20 mouse cellular contexts compared by ENCODE assay signal in the genomic region with DNA sequence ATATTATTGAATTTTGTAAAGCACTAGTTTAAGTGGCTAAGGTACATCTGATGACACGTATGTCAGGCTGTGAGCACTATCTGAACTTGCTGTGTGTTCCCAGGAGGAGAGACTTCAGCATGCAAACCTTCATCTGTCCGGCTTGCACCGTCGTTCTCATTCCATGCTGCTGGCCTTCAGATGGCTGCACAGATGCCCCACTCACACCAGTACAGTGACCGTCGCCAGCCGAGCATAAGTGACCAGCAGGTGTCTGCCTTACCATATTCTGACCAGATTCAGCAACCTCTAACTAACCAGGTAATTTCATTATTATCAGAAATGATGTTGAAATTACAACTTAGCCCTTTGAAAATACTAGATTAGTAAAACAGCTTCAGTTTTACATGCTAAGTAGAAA.
DNase-seq lines count a peak whose midpoint lies in the region; TF ChIP-seq lines count a peak whose summit lies in the region.
"Had no signal": no experiment of that assay in that cellular context is flagged by ENCODE, and none has a peak within 500 bp of the region (broad histone marks: within the 10 kb centered on the region; RNA-seq: fewer than 3 reads in every experiment).

No protein-coding gene starts in this region.

- H3K27ac ChIP-seq in left cerebral cortex, adult 2 months, result no peak overlapping the region
- H3K27ac ChIP-seq in heart, adult 2 months, result no peak overlapping the region
- H3K27ac ChIP-seq: embryonic facial prominence, embryonic 10.5 days; forebrain, embryonic 10.5 days; heart, embryonic 10.5 days; hindbrain, embryonic 13.5 days; hindbrain, postnatal 0 days had no signal

- no peak for TF ChIP-seq EP300 in heart, adult 2 months (IDR thresholded peaks at IDR 0.05; ENCODE audit: insufficient read depth, low read depth, low read length)

- peak; percentile 82 for DNase-seq in brain, adult 2 months (ENCODE audit: low read depth, low spot score)
- peak; percentile 65 for DNase-seq in cerebellum, adult 11-12 months
- DNase-seq in cerebellum, adult 9-10 months, result peak; percentile 70
- peak; percentile 68 to 81 for DNase-seq in cerebellum, postnatal 25 days
- DNase-seq in yolk sac, embryonic 10.5 days (ENCODE audit: low spot score), result no peak
- DNase-seq in left cerebral cortex, adult 2 months (ENCODE audit: extremely low spot score in 1 of 2, low spot score in 2 of 2), result no peak
- no peak for DNase-seq in heart, adult 2 months
- DNase-seq: adrenal gland, postnatal 14 days; gastrocnemius, postnatal 36 days; heart, adult 11 months; heart, postnatal 10 days; kidney, adult 11 months had no signal

- peaks cover 10% of the 10 kb centered on the region for H3K79me2 ChIP-seq in heart, adult 2 months (replicated peaks; ENCODE audit: control insufficient read depth, insufficient read depth, low read length)

- peaks cover 4% of the 10 kb centered on the region for H3K36me3 ChIP-seq in heart, adult 2 months (ENCODE audit: control insufficient read depth, insufficient read depth, low read length)

- no peak overlapping the region for H3K9ac ChIP-seq in heart, adult 2 months (ENCODE audit: low read depth, low read length)
- H3K9ac ChIP-seq: hindbrain, embryonic 13.5 days had no signal

- H3K27me3 ChIP-seq in heart, adult 2 months (ENCODE audit: control insufficient read depth, insufficient read depth, low read length), result no peaks in the 10 kb centered on the region
- H3K27me3 ChIP-seq: CH12.LX; hindbrain, embryonic 13.5 days; Patski had no signal

- WGBS in heart, adult 2 months, result 80% methylated on average over 7 of the region's 7 CpGs

- TF ChIP-seq POLR2A in heart, adult 2 months (IDR thresholded peaks at IDR 0.05; ENCODE audit: insufficient read depth, low read depth, low read length), result no peak

- H3K4me1 ChIP-seq in heart, adult 2 months (ENCODE audit: control insufficient read depth, insufficient read depth, low read length), result peaks cover 9% of the 10 kb centered on the region

- intact Hi-C loops in left cerebral cortex, adult 2 months (cut with DNase I), result no loop called here
- intact Hi-C loops in heart, adult 2 months (cut with DNase I), result no loop called here

- TF ChIP-seq CTCF in left cerebral cortex, adult 2 months (IDR thresholded peaks at IDR 0.05), result no peak
- no peak for TF ChIP-seq CTCF in heart, adult 2 months (IDR thresholded peaks at IDR 0.05)

- no peak overlapping the region for H3K4me3 ChIP-seq in left cerebral cortex, adult 2 months
- no peak overlapping the region for H3K4me3 ChIP-seq in heart, adult 2 months
- H3K4me3 ChIP-seq: embryonic facial prominence, embryonic 10.5 days; erythroblast, embryonic 14.5 days; forebrain, embryonic 10.5 days; heart, embryonic 10.5 days; hindbrain, embryonic 13.5 days had no signal

Comparison
In these comparisons a context has a peak if more than half of its experiments do, and no peak if none do; other contexts are left out.
1. DNase-seq: peak in brain, adult 2 months (single experiment), cerebellum, adult 11-12 months (single experiment), cerebellum, adult 9-10 months (single experiment) and cerebellum, postnatal 25 days (2 of 2); none in yolk sac, embryonic 10.5 days (single experiment), left cerebral cortex, adult 2 months (0 of 2) and heart, adult 2 months (0 of 2).